Mouse (Mus musculus): ENCODE measurements around the gene Ubl4b.

- TF ChIP-seq CTCF (IDR thresholded peaks at IDR 0.05; ENCODE audit: extremely low read depth, insufficient read length, insufficient replicate concordance, low read depth, low read length) (no peak), POLR2A (IDR thresholded peaks at IDR 0.05; ENCODE audit: low read depth, low read length) (no peak)
Observed at GRCm38 (mm10) chr3:107597586-107598389, 42.9 kb upstream of the Ubl4b start.
